Mouse (Mus musculus) liver, postnatal 0 days (tissue): ENCODE measurements around the gene Kcnq4.

Experiments
- CTCF ChIP-seq: sonication (generic); IDR thresholded peaks from 2 replicates; pipeline ENCODE4 v1.5.1; 2016; ENCODE audit warnings: antibody characterized with exemption, low read depth
- EP300 ChIP-seq: IDR thresholded peaks from 2 replicates; pipeline ENCODE4 v1.6.1; 2016; ENCODE audit warnings: antibody characterized with exemption, low read depth, mild to moderate bottlenecking

DNA sequence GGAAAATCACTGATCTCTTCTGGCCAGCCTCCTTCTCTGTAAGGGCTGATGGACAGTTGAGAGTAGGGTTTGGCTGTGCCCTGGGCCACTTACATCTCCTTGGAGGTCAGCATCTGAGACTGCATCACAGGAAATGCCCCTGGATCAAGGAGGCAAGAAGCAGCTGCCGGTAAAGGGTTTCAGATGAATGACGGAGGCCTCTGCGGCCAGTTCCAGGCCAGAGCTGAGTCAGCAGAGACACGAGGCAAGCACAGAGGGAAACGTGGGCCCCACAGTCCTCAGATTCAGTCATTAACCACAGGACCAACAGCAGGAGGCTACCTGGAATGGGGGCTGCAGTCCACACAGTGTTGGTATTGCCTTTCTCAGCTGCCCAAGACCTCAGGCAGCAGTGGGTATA is 29.3 kb downstream of the Kcnq4 start:
- TF ChIP-seq CTCF (no peak), EP300 (no peak)
